Mouse (Mus musculus) splenic B cell, adult 2 months (primary cell): ENCODE data around the gene Vmn1r194.
"Not testable (repeated sequence)": the region's sequence is repeated elsewhere in the genome, so short reads cannot be mapped to it uniquely, and the experiment has no call there.

Source experiments
- DNase-seq: peaks from one replicate; pipeline ENCODE4 v3.0.0-alpha.2; 2011; ENCODE audit warnings: low read depth, low spot score
- H3K27me3 ChIP-seq: 2 replicates; pipeline ENCODE4 v1.6.1; 2012; ENCODE audit warnings: mild to moderate bottlenecking, low read length, moderate library complexity, mixed read lengths; ENCODE audit not compliant: control insufficient read depth, poor library complexity, insufficient read depth, severe bottlenecking
- H3K36me3 ChIP-seq: 2 replicates; pipeline ENCODE4 v1.6.1; 2012; ENCODE audit warnings: mild to moderate bottlenecking, low read length, moderate library complexity, mixed read lengths; ENCODE audit not compliant: control insufficient read depth, poor library complexity, insufficient read depth, severe bottlenecking

Gene Vmn1r194

DNA sequence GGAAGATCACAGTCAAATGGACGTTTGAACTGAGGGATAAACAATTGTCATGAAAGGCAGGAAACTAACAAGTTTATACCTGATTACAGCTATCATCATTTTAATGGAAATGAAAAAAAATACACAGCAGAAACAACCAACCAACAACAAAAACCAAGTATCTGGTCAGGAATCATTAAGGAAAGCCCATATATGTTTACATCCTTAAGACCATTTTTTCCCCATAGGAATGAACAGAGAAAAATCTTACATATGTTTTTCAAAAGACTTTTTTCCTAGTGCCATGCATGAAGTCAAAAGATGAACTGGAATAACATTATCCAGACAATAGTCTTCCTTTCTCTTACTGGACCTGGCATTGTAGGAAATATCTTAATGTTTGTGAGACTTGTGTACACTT is at the start of gene Vmn1r194:
TSS of gene Vmn1r194 (plus strand) at position 301 of the 400 bp plus-strand sequence.
- no peak for DNase-seq
- no peaks in the 10 kb centered on the region for H3K27me3 ChIP-seq
- H3K36me3 ChIP-seq: no peaks in the 10 kb centered on the region

DNA sequence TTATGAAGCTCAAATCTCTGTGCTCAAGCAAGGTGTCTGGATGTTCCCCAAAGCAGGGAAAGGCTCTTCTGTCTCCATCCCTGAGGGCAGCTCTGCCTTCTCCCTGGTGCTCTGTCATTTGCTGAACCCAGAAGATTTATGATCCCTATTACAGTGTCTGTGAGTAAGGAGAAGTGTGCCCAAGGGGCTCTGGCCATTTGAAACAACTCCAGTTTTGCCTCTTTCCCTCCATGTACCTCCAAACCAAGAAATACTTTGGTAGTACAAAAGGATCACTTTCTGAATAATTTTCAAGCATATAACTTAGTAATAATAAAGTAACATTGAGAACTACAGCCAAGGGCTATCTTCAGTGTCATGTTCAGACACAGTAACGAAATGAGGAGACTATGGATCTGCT is 21.0 kb upstream of the Vmn1r194 start, which contains the start of gene Vmn1r193:
TSS of gene Vmn1r193 (minus strand) at position 101 of the 400 bp plus-strand sequence.
- not testable (repeated sequence) for H3K36me3 ChIP-seq, DNase-seq, H3K27me3 ChIP-seq

DNA sequence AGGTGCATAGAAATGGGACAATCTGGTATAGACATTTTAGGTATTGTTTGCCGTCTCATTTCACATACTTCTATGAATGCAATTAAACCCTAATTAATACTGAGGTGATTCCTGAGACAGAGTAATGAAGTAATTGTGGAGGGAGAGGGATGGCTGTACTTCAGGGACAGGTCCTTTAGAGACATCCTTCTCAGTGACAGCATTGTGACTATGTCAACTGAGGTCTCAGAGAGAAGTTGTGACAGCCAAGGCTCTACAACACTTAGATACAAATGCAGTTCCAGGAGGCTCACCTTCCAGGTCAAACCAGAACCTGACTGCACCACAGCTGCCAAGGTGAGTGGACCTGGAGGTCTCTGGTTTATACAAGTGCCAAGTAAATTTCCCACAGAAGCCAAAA is 26.2 kb downstream of the Vmn1r194 start, which contains the start of gene Vmn1r195:
TSS of gene Vmn1r195 (plus strand) at position 301 of the 400 bp plus-strand sequence.
- H3K36me3 ChIP-seq, DNase-seq, H3K27me3 ChIP-seq: not testable (repeated sequence)

DNA sequence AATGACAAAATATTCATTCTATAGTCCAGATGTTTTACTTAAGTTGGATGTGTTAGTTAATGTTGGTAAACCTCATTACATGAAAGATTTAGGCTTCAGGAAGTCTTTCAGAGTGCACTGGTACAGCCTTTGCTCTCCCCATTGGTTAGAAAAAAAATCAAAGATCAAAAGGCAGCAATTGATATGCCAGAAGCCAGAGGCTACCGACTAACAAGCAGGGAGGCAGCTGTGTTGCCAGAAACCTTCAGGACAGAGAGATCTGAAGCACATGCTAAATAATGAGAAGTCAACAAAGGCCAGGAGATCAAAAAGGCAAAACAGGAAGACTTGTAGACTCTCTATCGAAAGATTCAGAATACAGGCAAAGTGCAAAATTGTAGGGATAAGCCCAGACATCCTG is 27.7 kb downstream of the Vmn1r194 start:
- no peak for DNase-seq
- H3K36me3 ChIP-seq: no peaks in the 10 kb centered on the region
- H3K27me3 ChIP-seq: no peaks in the 10 kb centered on the region

DNA sequence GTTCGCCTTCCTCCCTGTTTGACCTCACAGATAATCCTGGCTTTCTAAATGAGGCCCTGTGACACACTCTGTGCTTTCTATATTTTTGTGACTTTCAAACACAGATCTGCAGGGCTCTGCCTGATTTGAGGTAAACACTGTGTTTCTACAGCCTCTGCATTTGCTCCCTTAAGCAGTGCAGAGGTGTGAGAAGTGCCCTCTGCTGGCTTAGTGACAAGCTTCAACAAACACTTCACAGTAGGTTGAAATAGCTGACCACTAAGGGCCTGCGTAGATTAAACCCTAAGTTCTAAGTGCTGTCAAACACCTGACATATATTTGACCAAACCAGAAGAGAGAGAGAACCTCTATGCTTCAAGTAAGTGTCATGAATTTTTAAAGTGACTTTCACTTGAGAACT is 40.6 kb downstream of the Vmn1r194 start:
- H3K27me3 ChIP-seq: no peaks in the 10 kb centered on the region
- DNase-seq: no peak

DNA sequence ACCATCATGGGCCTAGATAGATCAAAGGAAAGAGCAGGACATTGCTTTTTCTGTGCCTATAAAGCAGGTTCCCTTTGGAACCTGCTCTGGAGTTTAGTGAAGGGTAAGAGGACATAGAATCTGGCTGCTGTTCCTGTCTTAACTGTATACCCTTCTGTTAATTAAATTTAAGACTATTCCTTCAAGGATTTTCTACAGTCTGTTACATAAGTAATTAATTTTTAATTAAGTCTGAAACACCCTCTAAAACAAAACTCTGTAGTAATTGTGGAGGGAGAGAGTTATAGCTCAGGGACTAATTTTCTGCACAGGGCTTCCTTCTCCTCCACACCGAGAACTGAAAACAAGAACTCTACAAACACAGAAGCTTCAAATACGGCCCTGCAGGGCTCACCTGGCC is 45.6 kb downstream of the Vmn1r194 start, which contains the start of gene Vmn1r196:
TSS of gene Vmn1r196 (plus strand) at position 301 of the 400 bp plus-strand sequence.
- H3K36me3 ChIP-seq: no peaks in the 10 kb centered on the region
- no peak for DNase-seq
- H3K27me3 ChIP-seq: no peaks in the 10 kb centered on the region

More for the DNA sequence above, 40.6 kb downstream of the Vmn1r194 start:
- no peaks in the 10 kb centered on the region for H3K36me3 ChIP-seq
